Mouse (Mus musculus): ENCODE measurements around the gene Tnfrsf23.
"Not testable (repeated sequence)": the region's sequence is repeated elsewhere in the genome, so short reads cannot be mapped to it uniquely, and the experiment has no call there.

The Tnfrsf23 gene

GRCm38 (mm10) chr7:143681566-143681965 is 4.1 kb downstream of the Tnfrsf23 start:
- no peak for DNase-seq

GRCm38 (mm10) chr7:143680836-143681235 is 4.8 kb downstream of the Tnfrsf23 start:
- not testable (repeated sequence) for DNase-seq

- DNase-seq: not testable (repeated sequence)
These were observed 6.0 kb downstream of the Tnfrsf23 start for GRCm38 (mm10) chr7:143679650-143680049.

- no peak for DNase-seq
These were observed 19.0 kb downstream of the Tnfrsf23 start for GRCm38 (mm10) chr7:143666427-143667311.

- DNase-seq: no peak
These were observed 22.2 kb downstream of the Tnfrsf23 start for GRCm38 (mm10) chr7:143663470-143663869.

- no peak for DNase-seq
These were observed 24.9 kb downstream of the Tnfrsf23 start for GRCm38 (mm10) chr7:143660797-143661196.

GRCm38 (mm10) chr7:143649769-143650346 is 35.8 kb downstream of the Tnfrsf23 start:
- not testable (repeated sequence) for DNase-seq

GRCm38 (mm10) chr7:143649034-143649768 is 36.5 kb downstream of the Tnfrsf23 start, which contains the start of gene Tnfrsf22:
Tnfrsf22 (minus strand) TSS chr7:143649661.
- DNase-seq: peak; percentile 81

- DNase-seq: not testable (repeated sequence)
These were observed 41.7 kb downstream of the Tnfrsf23 start for GRCm38 (mm10) chr7:143643949-143644348.

- no peak for DNase-seq
These were observed 49.0 kb downstream of the Tnfrsf23 start for GRCm38 (mm10) chr7:143636674-143637073.

- DNase-seq: no peak
These were observed 54.2 kb downstream of the Tnfrsf23 start for GRCm38 (mm10) chr7:143631503-143631902.

- no peak for DNase-seq
These were observed 56.2 kb downstream of the Tnfrsf23 start for GRCm38 (mm10) chr7:143629501-143629900.

- DNase-seq: no peak
These were observed 57.1 kb downstream of the Tnfrsf23 start, which contains the start of gene Tnfrsf26 for GRCm38 (mm10) chr7:143628540-143628939. Tnfrsf26 (minus strand) TSS chr7:143628722.

GRCm38 (mm10) chr7:143627555-143628286 is 58.0 kb downstream of the Tnfrsf23 start:
- DNase-seq: no peak

- no peak for DNase-seq
These were observed 59.5 kb downstream of the Tnfrsf23 start for GRCm38 (mm10) chr7:143626178-143626577.

- DNase-seq: no peak
These were observed 60.5 kb downstream of the Tnfrsf23 start for GRCm38 (mm10) chr7:143625151-143625550.

GRCm38 (mm10) chr7:143624561-143624960 is 61.1 kb downstream of the Tnfrsf23 start:
- no peak for DNase-seq

GRCm38 (mm10) chr7:143620951-143621350 is 64.7 kb downstream of the Tnfrsf23 start:
- DNase-seq: no peak
